Mouse (Mus musculus): ENCODE measurements at regions not wholly inside any gene's neighbourhood (a gene's known extent, or its start where the extent isn't known, plus 50 kb on each side); places are given as distances from the start of the nearest gene placed in this dataset.

DNA sequence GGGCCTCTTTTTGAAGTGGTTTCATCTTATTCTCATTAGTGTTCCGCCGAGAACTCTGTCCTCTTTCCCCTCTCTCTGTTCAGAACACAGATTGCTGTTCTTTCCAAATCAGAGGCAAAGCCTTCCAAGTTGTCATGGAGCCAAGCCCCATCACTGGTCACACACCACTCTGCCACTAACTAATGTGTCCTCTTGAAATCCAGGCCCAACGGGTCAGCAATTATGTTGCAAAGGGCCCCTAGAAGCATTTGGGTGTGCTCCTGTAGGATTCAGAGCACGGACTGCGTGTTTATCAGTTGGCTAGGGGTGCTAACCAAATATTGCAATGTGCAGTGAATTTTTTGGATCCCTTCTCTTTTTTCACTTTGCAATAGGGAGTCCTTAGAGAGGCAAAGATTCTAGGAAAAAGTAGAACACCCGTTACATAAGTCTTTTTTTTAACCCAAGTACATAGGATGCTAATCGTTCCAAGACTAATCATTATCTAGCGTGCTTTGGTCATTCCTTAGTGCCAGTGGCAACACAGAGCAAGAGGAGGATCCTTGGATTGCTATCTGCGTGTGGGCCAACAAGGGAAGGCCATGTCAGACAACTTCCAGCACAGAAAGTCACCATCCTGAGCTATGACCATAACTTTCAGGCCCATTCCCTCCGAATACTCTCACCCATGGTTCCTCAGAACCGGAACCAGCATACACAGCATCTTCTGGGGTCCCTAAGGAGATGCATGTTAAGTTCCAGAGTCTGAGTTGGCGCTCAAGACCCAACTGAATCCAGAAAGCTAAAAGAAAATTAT lies 99.8 kb upstream of the Cd180 start:
- Histone ChIP-seq H3K4me2 (replicated peaks; ENCODE audit: low read depth, low read length) (no peak overlapping the region), H3K4me3 (ENCODE audit: low read length) (no peak overlapping the region), H3K9me3 (ENCODE audit: control insufficient read depth, low read length) (no peaks in the 10 kb centered on the region), H3K27me3 (ENCODE audit: control insufficient read depth, insufficient read depth, low read length) (no peaks in the 10 kb centered on the region), H3K4me1 (ENCODE audit: control insufficient read depth, insufficient read depth, low read length) (peaks cover 15% of the 10 kb centered on the region; the same call in 1 of the 2 replicates), H3K27ac (ENCODE audit: low read depth, low read length) (no peak overlapping the region), H3K36me3 (ENCODE audit: control insufficient read depth, insufficient read depth, low read length) (no peaks in the 10 kb centered on the region), H3K9ac (ENCODE audit: low read depth, low read length) (no peak overlapping the region)
- WGBS, result 93% methylated on average over 12 of the region's 12 CpGs
- ATAC-seq (ENCODE audit: low FRiP score, low TSS enrichment), result no peak

DNA sequence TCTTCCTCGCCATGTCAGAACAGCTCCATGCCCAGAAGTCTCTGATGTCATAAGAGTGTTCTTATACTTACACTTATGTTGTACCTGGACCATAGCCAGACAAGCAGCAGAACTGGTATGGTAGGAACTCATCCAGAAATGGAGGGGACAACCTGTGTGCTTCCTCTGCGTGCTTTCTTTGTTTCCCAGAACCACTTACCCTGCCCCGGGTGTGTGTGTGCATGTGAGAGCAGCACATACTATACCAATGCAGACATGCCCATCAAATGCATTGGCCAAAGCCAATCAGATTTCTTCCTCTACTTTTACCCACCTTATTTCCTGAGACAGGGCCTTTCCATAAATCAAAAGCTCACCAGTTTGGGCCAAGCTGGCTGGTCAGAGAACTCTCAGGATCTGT lies 99.2 kb upstream of the Cd180 start:
- Histone ChIP-seq H3K9me3 (ENCODE audit: control insufficient read depth, low read length) (no peaks in the 10 kb centered on the region), H3K27ac (ENCODE audit: low read depth, low read length) (no peak overlapping the region), H3K27me3 (ENCODE audit: control insufficient read depth, insufficient read depth, low read length) (no peaks in the 10 kb centered on the region), H3K4me3 (ENCODE audit: low read length) (no peak overlapping the region), H3K36me3 (ENCODE audit: control insufficient read depth, insufficient read depth, low read length) (no peaks in the 10 kb centered on the region), H3K4me1 (ENCODE audit: control insufficient read depth, insufficient read depth, low read length) (peaks cover 15% of the 10 kb centered on the region; the same call in 1 of the 2 replicates), H3K4me2 (replicated peaks; ENCODE audit: low read depth, low read length) (no peak overlapping the region), H3K9ac (ENCODE audit: low read depth, low read length) (no peak overlapping the region)
- WGBS, result 92% methylated on average over 3 of the region's 3 CpGs
- ATAC-seq (ENCODE audit: low FRiP score, low TSS enrichment), result no peak

DNA sequence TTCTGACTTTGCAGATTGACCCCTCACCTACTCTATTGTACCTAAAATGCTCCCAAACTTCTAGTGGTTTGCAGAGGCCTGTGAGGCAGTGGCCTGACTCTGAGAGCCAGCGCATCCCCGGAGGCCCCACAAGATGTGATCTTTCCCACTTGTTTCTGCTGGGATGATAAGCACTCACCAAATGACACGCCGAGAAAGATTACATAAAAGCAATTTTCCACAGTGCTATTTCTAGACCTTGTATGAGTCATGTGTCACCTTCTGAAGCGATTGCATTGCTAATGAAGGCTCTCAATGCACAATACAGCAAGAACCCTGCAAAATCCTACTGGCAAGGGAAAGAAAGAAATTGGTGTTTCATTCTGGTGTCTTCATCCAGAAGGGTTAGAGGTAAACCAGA lies 97.8 kb upstream of the Cd180 start:
- no peaks in the 10 kb centered on the region for H3K27me3 ChIP-seq (ENCODE audit: control insufficient read depth, insufficient read depth, low read length)
- no peak overlapping the region for H3K9ac ChIP-seq (ENCODE audit: low read depth, low read length)
- no peak overlapping the region for H3K27ac ChIP-seq (ENCODE audit: low read depth, low read length)
- H3K36me3 ChIP-seq (ENCODE audit: control insufficient read depth, insufficient read depth, low read length), result no peaks in the 10 kb centered on the region
- no peaks in the 10 kb centered on the region for H3K9me3 ChIP-seq (ENCODE audit: control insufficient read depth, low read length)
- no peak overlapping the region for H3K4me3 ChIP-seq (ENCODE audit: low read length)
- peaks cover 11% of the 10 kb centered on the region; the same call in 1 of the 2 replicates for H3K4me1 ChIP-seq (ENCODE audit: control insufficient read depth, insufficient read depth, low read length)
- WGBS, result 95% methylated on average over 5 of the region's 5 CpGs
- no peak overlapping the region for H3K4me2 ChIP-seq (replicated peaks; ENCODE audit: low read depth, low read length)
- ATAC-seq (ENCODE audit: low FRiP score, low TSS enrichment), result no peak

DNA sequence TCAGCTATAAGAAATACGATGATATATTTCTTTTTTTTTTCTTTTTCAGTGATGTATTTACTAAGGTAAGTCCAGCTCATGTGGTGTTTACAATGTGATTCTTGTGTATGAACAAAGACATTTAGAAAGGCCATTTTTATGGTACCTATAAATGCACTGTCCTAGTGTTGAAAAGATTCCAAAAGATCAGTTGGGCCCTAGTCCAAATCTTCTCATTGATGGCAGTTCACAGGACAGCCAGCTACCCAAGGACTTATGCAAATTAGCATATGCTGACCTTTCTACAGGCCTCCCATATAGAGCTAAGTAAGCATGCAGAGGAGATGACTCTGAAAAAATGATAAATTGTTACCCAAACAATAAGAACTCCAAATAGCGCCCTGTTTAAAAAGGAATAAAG lies 97.3 kb upstream of the Cd180 start:
- Histone ChIP-seq H3K27ac (ENCODE audit: low read depth, low read length) (no peak overlapping the region), H3K27me3 (ENCODE audit: control insufficient read depth, insufficient read depth, low read length) (no peaks in the 10 kb centered on the region), H3K4me3 (ENCODE audit: low read length) (no peak overlapping the region), H3K4me1 (ENCODE audit: control insufficient read depth, insufficient read depth, low read length) (peaks cover 9% of the 10 kb centered on the region; the same call in 1 of the 2 replicates), H3K36me3 (ENCODE audit: control insufficient read depth, insufficient read depth, low read length) (no peaks in the 10 kb centered on the region), H3K9ac (ENCODE audit: low read depth, low read length) (no peak overlapping the region), H3K4me2 (replicated peaks; ENCODE audit: low read depth, low read length) (no peak overlapping the region), H3K9me3 (ENCODE audit: control insufficient read depth, low read length) (no peaks in the 10 kb centered on the region)
- 87% methylated on average over 2 of the region's 2 CpGs for WGBS
- ATAC-seq (ENCODE audit: low FRiP score, low TSS enrichment), result no peak

GRCm38 (mm10) chr13:102598181-102598580 lies 95.2 kb upstream of the Cd180 start:
- WGBS, result 84% methylated on average over 5 of the region's 5 CpGs

DNA sequence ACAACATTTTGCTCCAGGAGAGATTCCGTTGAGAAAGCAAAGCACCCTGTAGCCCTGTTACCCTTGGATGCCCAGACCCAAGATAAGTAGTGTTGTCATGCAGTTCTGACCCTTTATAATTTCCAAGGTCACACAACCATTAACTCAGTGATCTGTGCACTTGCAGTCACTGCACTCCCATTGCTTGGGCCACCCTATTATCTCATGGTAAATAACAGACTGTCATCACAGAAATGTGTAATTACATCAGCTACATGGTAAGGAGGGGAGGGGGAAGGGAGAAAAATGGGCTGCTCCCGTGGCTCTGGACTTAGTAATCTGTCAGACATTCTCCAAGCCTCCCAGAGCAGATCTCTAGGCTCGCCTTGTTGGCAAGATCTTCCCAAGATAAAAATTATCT lies 93.8 kb upstream of the Cd180 start:
- no peak overlapping the region for H3K27ac ChIP-seq (ENCODE audit: low read depth, low read length)
- no peak overlapping the region for H3K4me2 ChIP-seq (replicated peaks; ENCODE audit: low read depth, low read length)
- no peak for ATAC-seq (ENCODE audit: low FRiP score, low TSS enrichment)
- no peak overlapping the region for H3K9ac ChIP-seq (ENCODE audit: low read depth, low read length)
- H3K36me3 ChIP-seq (ENCODE audit: control insufficient read depth, insufficient read depth, low read length), result no peaks in the 10 kb centered on the region
- H3K27me3 ChIP-seq (ENCODE audit: control insufficient read depth, insufficient read depth, low read length), result no peaks in the 10 kb centered on the region
- H3K4me1 ChIP-seq (ENCODE audit: control insufficient read depth, insufficient read depth, low read length), result no peaks in the 10 kb centered on the region
- H3K9me3 ChIP-seq (ENCODE audit: control insufficient read depth, low read length), result no peaks in the 10 kb centered on the region
- H3K4me3 ChIP-seq (ENCODE audit: low read length), result no peak overlapping the region
- WGBS, result 58% methylated on average over 3 of the region's 3 CpGs

More at GRCm38 (mm10) chr13:102598181-102598580, 95.2 kb upstream of the Cd180 start:
- H3K36me3 ChIP-seq (ENCODE audit: control insufficient read depth, insufficient read depth, low read length), result no peaks in the 10 kb centered on the region
- H3K27me3 ChIP-seq (ENCODE audit: control insufficient read depth, insufficient read depth, low read length), result no peaks in the 10 kb centered on the region
- no peak overlapping the region for H3K27ac ChIP-seq (ENCODE audit: low read depth, low read length)
- no peak overlapping the region for H3K4me2 ChIP-seq (replicated peaks; ENCODE audit: low read depth, low read length)
- no peak for ATAC-seq (ENCODE audit: low FRiP score, low TSS enrichment)
- H3K9ac ChIP-seq (ENCODE audit: low read depth, low read length), result no peak overlapping the region
- no peaks in the 10 kb centered on the region for H3K4me1 ChIP-seq (ENCODE audit: control insufficient read depth, insufficient read depth, low read length)
- no peaks in the 10 kb centered on the region for H3K9me3 ChIP-seq (ENCODE audit: control insufficient read depth, low read length)
- H3K4me3 ChIP-seq (ENCODE audit: low read length), result no peak overlapping the region

GRCm38 (mm10) chr13:102600026-102600425 lies 93.3 kb upstream of the Cd180 start:
- no peaks in the 10 kb centered on the region for H3K9me3 ChIP-seq (ENCODE audit: control insufficient read depth, low read length)
- no peaks in the 10 kb centered on the region for H3K36me3 ChIP-seq (ENCODE audit: control insufficient read depth, insufficient read depth, low read length)
- no peaks in the 10 kb centered on the region for H3K27me3 ChIP-seq (ENCODE audit: control insufficient read depth, insufficient read depth, low read length)
- ATAC-seq (ENCODE audit: low FRiP score, low TSS enrichment), result no peak
- no peak overlapping the region for H3K9ac ChIP-seq (ENCODE audit: low read depth, low read length)
- H3K27ac ChIP-seq (ENCODE audit: low read depth, low read length), result no peak overlapping the region
- 76% methylated on average over 4 of the region's 4 CpGs for WGBS
- no peak overlapping the region for H3K4me3 ChIP-seq (ENCODE audit: low read length)
- no peaks in the 10 kb centered on the region for H3K4me1 ChIP-seq (ENCODE audit: control insufficient read depth, insufficient read depth, low read length)
- H3K4me2 ChIP-seq (replicated peaks; ENCODE audit: low read depth, low read length), result no peak overlapping the region

DNA sequence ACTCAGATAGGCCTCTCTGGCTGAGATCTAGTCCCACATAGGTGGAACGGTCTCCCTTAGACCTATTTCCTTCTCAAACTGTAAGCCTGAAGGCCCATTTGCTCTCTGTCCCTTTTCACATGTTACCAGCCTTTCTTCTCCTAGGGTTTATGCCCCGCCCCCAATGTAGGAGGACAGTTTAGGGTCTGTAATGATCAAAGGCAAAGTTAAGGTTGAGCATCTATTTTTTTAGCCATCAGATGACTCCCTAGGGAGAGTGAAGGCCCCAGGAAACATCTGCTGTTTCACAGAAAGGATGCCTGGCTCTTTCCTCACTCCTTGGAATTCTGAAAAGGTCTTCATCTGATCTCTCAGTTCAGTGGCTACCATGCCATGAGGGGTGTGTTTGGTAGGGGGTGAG lies 68.9 kb upstream of the Cd180 start:
- Histone ChIP-seq H3K27me3 (ENCODE audit: control insufficient read depth, insufficient read depth, low read length) (no peaks in the 10 kb centered on the region), H3K4me3 (ENCODE audit: low read length) (no peak overlapping the region), H3K9ac (ENCODE audit: low read depth, low read length) (no peak overlapping the region), H3K36me3 (ENCODE audit: control insufficient read depth, insufficient read depth, low read length) (no peaks in the 10 kb centered on the region), H3K9me3 (ENCODE audit: control insufficient read depth, low read length) (no peaks in the 10 kb centered on the region), H3K4me2 (replicated peaks; ENCODE audit: low read depth, low read length) (no peak overlapping the region), H3K27ac (ENCODE audit: low read depth, low read length) (peak overlapping the region; percentile 71; the same call in 1 of the 2 replicates), H3K4me1 (ENCODE audit: control insufficient read depth, insufficient read depth, low read length) (no peaks in the 10 kb centered on the region)
- ATAC-seq (ENCODE audit: low FRiP score, low TSS enrichment), result no peak
- WGBS, result 58% methylated on average over 2 of the region's 2 CpGs

GRCm38 (mm10) chr13:102625171-102625835 lies 68.1 kb upstream of the Cd180 start:
- H3K9me3 ChIP-seq (ENCODE audit: control insufficient read depth, low read length), result no peaks in the 10 kb centered on the region
- no peaks in the 10 kb centered on the region for H3K27me3 ChIP-seq (ENCODE audit: control insufficient read depth, insufficient read depth, low read length)
- 24% methylated on average over 8 of the region's 8 CpGs for WGBS
- peak; percentile 94 for ATAC-seq (ENCODE audit: low FRiP score, low TSS enrichment)
- H3K4me3 ChIP-seq (ENCODE audit: low read length), result no peak overlapping the region
- peak overlapping the region; percentile 71 for H3K27ac ChIP-seq (ENCODE audit: low read depth, low read length)
- no peaks in the 10 kb centered on the region for H3K4me1 ChIP-seq (ENCODE audit: control insufficient read depth, insufficient read depth, low read length)
- H3K9ac ChIP-seq (ENCODE audit: low read depth, low read length), result no peak overlapping the region
- no peak overlapping the region for H3K4me2 ChIP-seq (replicated peaks; ENCODE audit: low read depth, low read length)
- no peaks in the 10 kb centered on the region for H3K36me3 ChIP-seq (ENCODE audit: control insufficient read depth, insufficient read depth, low read length)
